Mouse (Mus musculus) bone marrow macrophage, adult 2 months (primary cell): ENCODE measurements around the gene Tsc22d4.

Experiments used
- CTCF ChIP-seq: IDR thresholded peaks from 2 replicates; pipeline ENCODE4 v1.5.1; 2012; ENCODE audit warnings: low read depth, mild to moderate bottlenecking, low read length, moderate library complexity
- POLR2A ChIP-seq: IDR thresholded peaks from 2 replicates; pipeline ENCODE4 v1.6.1; 2012; ENCODE audit warnings: mild to moderate bottlenecking, low read depth, low read length, borderline replicate concordance

DNA sequence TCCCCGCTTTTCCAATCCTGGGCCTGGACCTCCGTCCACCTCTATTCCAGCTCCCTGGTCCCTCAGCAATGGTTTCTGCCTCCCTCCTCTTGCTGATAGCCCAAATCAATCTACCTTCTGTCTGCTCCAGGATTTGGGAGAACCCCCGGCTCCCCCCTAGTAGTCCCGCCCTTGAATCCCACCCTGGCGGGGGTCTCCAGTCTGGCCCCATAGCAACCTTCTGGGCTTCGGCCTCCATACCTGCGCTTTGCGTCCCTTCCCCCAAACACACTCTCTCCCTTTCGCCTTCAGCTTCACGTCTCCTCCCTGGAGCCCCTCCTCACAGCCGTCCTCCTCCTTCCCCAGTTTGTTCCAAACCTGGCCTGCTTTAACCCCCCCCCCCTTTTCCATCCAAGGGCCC is 5.0 kb upstream of the Tsc22d4 start:
- no peak for TF ChIP-seq CTCF
- TF ChIP-seq POLR2A, result no peak
